Mouse (Mus musculus): ENCODE results near the gene Bcl2l15. TPM values are rescaled to one million over a fixed set of nuclear protein-coding genes. Genes with fewer than 3 reads are reported as not detected.
"Not testable (repeated sequence)": the region's sequence is repeated elsewhere in the genome, so short reads cannot be mapped to it uniquely, and the experiment has no call there.

Bcl2l15 gene
- polyA plus RNA-seq, 1 experiment from 2014 or later, result 0.09 TPM

- Histone ChIP-seq H3K9me3 (no peaks in the 10 kb centered on the region), H3K4me2 (no peak overlapping the region), H3K4me1 (no peaks in the 10 kb centered on the region), H3K9ac (no peak overlapping the region), H3K27me3 (no peaks in the 10 kb centered on the region), H3K36me3 (no peaks in the 10 kb centered on the region), H3K4me3 (no peak overlapping the region), H3K27ac (no peak overlapping the region)
- ATAC-seq (ENCODE audit: borderline replicate concordance, extremely low read depth, low FRiP score, low TSS enrichment), result no peak
- 71% methylated on average over 6 of the region's 6 CpGs for WGBS
These were observed 3.0 kb downstream of the Bcl2l15 start for GRCm38 (mm10) chr3:103835272-103835950.

- 72% methylated on average over 10 of the region's 10 CpGs for WGBS
- H3K4me3 ChIP-seq, result no peak overlapping the region
- no peak for ATAC-seq (ENCODE audit: borderline replicate concordance, extremely low read depth, low FRiP score, low TSS enrichment)
- no peaks in the 10 kb centered on the region for H3K36me3 ChIP-seq
- H3K4me2 ChIP-seq, result no peak overlapping the region
- H3K27me3 ChIP-seq, result no peaks in the 10 kb centered on the region
- H3K9me3 ChIP-seq, result no peaks in the 10 kb centered on the region
- H3K9ac ChIP-seq, result no peak overlapping the region
- no peak overlapping the region for H3K27ac ChIP-seq
- H3K4me1 ChIP-seq, result no peaks in the 10 kb centered on the region
These were observed 3.5 kb downstream of the Bcl2l15 start for GRCm38 (mm10) chr3:103835951-103836310.

GRCm38 (mm10) chr3:103836453-103836852 lies 4.1 kb downstream of the Bcl2l15 start:
- WGBS, result 90% methylated on average over 5 of the region's 5 CpGs
- Histone ChIP-seq H3K9ac (no peak overlapping the region), H3K36me3 (no peaks in the 10 kb centered on the region)

DNA sequence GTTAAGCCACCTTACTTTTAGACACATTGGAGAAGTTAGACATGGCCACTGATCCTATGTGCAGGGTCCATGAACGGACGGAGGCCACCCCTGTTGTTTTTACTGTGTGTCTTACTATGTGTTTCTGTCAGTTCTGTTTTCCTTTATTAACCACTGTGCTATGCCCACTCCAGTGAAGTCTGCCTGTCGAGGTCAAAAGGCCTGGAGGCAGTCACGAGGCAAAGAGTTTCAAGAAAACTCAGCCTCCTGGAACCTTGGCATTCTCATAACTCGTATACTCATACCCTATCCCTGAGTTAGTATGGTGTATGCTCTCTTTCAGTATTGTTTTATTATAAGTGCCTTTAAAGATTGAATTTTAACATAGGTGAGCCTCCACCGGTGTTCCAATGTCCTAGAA lies 7.3 kb downstream of the Bcl2l15 start:
- no peaks in the 10 kb centered on the region for H3K9me3 ChIP-seq
- no peaks in the 10 kb centered on the region for H3K36me3 ChIP-seq
- no peak overlapping the region for H3K4me2 ChIP-seq
- no peak overlapping the region for H3K9ac ChIP-seq
- no peak overlapping the region for H3K4me3 ChIP-seq
- no peak overlapping the region for H3K27ac ChIP-seq
- H3K4me1 ChIP-seq, result no peaks in the 10 kb centered on the region
- no peak for ATAC-seq (ENCODE audit: borderline replicate concordance, extremely low read depth, low FRiP score, low TSS enrichment)
- WGBS, result 86% methylated on average over 6 of the region's 6 CpGs
- no peaks in the 10 kb centered on the region for H3K27me3 ChIP-seq

More at GRCm38 (mm10) chr3:103836453-103836852, 4.1 kb downstream of the Bcl2l15 start:
- H3K27me3 ChIP-seq, result no peaks in the 10 kb centered on the region
- H3K27ac ChIP-seq, result no peak overlapping the region
- no peaks in the 10 kb centered on the region for H3K4me1 ChIP-seq
- no peak for ATAC-seq (ENCODE audit: borderline replicate concordance, extremely low read depth, low FRiP score, low TSS enrichment)
- no peaks in the 10 kb centered on the region for H3K9me3 ChIP-seq
- H3K4me2 ChIP-seq, result no peak overlapping the region
- no peak overlapping the region for H3K4me3 ChIP-seq

DNA sequence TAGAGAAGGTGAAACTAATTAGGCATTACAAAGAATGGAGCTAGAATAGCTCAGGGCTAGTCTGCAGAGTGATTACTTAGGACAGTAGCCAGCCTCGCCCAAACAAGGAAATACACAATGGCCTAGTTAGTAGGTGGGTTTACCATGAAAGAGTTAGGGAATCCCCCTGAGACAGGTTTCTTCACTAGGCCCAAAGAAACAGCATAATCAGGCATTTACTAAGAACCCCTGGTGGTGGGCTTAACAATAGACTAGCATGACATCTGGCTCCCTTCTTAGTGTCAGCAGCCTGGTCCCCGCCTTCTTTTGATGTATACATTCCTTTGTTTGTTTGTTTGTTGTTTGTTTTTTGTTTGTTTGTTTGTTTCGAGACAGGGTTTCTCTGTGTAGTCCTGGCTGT lies 7.8 kb downstream of the Bcl2l15 start:
- H3K9me3 ChIP-seq; H3K9ac ChIP-seq; H3K27me3 ChIP-seq; H3K4me3 ChIP-seq; H3K27ac ChIP-seq; H3K36me3 ChIP-seq; H3K4me2 ChIP-seq; ATAC-seq (ENCODE audit: borderline replicate concordance, extremely low read depth, low FRiP score, low TSS enrichment); H3K4me1 ChIP-seq: not testable (repeated sequence)
- 77% methylated on average over 3 of the region's 3 CpGs for WGBS

- not testable (repeated sequence) for H3K36me3 ChIP-seq; H3K27ac ChIP-seq; H3K9ac ChIP-seq; H3K4me1 ChIP-seq; ATAC-seq (ENCODE audit: borderline replicate concordance, extremely low read depth, low FRiP score, low TSS enrichment); H3K27me3 ChIP-seq; H3K4me2 ChIP-seq; H3K9me3 ChIP-seq; H3K4me3 ChIP-seq
- WGBS, result 90% methylated on average over 7 of the region's 7 CpGs
These were observed 8.5 kb downstream of the Bcl2l15 start for GRCm38 (mm10) chr3:103840946-103841345.

DNA sequence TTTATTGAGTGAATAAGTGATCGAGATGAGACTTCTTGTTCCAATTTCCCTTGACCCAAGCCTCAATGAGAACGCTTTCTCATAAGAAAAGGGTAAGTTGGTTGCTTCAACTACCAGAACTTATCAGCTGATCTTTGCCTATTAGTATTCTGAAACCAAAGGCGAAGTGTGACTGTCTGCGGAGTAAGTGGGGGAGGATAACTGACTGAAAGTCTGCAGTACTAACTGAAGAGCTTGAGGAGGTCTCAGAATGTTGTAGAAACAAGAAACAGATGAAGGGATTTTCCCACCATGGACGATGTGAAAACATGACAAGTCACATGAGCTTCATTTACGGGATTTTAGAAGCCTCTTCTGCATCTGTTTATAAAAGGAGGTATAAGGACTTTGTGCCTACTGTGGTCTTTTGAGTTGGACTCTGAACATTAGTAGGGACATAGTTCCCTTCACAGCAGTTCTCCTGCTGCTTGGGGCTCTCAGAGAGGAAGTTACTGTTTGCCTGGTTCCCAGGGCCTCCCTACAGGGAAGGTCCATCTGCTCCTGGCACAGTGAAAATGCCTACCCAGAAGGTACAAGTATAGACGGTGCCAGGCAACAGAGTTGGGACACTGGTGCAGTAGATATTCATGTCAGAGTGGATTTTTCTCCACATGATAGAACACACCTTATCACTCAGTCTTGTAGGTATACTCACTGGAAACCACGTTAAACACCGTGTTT lies 18.4 kb downstream of the Bcl2l15 start:
- Histone ChIP-seq H3K36me3 (no peaks in the 10 kb centered on the region), H3K4me2 (no peak overlapping the region), H3K9ac (no peak overlapping the region), H3K4me3 (no peak overlapping the region), H3K27me3 (no peaks in the 10 kb centered on the region), H3K9me3 (no peaks in the 10 kb centered on the region), H3K4me1 (no peaks in the 10 kb centered on the region), H3K27ac (no peak overlapping the region)
- no peak for ATAC-seq (ENCODE audit: borderline replicate concordance, extremely low read depth, low FRiP score, low TSS enrichment)
- WGBS, result 68% methylated on average over 9 of the region's 9 CpGs

DNA sequence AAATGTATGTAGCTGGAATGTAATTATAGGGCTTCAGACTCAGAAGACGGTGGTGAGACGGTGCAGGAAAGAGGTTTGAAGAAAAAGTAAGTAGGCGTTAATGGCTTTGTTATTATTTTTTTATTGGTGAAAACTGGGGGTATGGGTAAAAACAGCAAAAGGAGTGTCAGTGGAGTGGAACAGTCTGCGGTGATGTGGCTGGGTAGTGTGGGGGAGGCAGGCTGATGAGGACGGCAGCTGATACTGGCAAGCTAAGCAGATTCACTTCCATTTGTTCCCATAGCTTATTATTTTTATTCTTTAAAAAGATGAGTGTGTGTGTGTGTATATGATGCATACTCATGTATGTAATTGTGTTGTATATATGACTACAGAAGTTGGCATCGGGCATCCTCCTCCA lies 19.1 kb downstream of the Bcl2l15 start:
- 86% methylated on average over 6 of the region's 6 CpGs for WGBS
- Histone ChIP-seq H3K4me2 (no peak overlapping the region), H3K9me3 (no peaks in the 10 kb centered on the region), H3K4me1 (no peaks in the 10 kb centered on the region), H3K27ac (no peak overlapping the region), H3K4me3 (no peak overlapping the region), H3K9ac (no peak overlapping the region), H3K36me3 (no peaks in the 10 kb centered on the region), H3K27me3 (no peaks in the 10 kb centered on the region)
- no peak for ATAC-seq (ENCODE audit: borderline replicate concordance, extremely low read depth, low FRiP score, low TSS enrichment)

DNA sequence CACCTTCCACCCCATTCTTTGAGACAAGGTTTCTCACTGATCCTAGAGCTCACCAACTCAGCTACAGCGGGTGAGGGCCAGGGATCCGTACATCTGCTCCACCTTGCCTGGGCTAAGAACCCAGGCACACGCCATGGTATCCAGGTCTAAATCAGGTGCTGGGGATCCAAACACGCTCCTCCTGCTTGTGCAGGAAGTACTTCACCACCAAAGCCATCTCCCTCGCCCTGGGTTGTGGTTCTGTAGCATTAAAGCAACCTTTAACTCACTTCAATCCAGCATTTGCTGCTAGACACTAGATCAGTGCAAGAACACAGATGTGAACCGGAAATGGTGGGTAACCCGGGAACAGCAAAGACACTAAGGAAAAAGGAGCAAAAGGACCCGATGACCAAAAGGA lies 19.5 kb downstream of the Bcl2l15 start:
- Histone ChIP-seq H3K9ac (no peak overlapping the region), H3K27me3 (no peaks in the 10 kb centered on the region), H3K4me3 (no peak overlapping the region), H3K9me3 (no peaks in the 10 kb centered on the region), H3K36me3 (no peaks in the 10 kb centered on the region), H3K27ac (no peak overlapping the region), H3K4me2 (no peak overlapping the region), H3K4me1 (no peaks in the 10 kb centered on the region)
- WGBS, result 85% methylated on average over 8 of the region's 8 CpGs
- no peak for ATAC-seq (ENCODE audit: borderline replicate concordance, extremely low read depth, low FRiP score, low TSS enrichment)

DNA sequence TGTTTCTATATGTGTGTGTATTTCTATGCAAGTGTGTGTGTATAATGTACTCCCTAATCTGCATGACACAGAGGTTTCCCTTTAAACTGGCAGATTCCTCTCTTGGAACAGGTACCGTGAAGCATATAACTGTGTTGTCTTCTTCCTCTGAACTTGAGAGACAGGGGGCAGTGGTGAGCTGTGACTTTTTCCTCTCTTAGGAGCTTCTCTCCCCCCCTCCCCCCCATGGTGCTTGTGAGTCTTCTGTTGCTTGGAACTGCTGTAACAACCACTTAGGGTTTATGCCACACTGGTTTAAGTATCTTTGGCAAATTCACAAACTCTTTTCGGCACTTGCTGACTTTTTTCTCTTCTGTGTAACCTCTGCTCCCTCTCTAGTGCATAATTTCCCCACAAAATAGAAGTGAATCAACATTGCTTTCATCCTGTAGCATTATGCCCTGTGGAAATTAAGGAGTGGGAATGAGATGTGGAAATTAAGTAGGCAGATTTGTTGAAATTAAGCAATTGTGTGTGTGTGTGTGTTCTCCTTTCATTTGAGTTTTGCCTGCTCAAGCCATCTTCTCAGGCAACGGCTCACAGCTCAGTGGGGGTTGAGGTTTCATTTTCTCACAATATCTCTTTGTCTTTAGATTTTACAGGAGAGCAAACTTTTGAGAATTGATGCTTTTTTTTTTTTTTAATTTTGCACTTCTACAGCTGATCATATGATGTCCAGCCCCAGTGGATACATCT lies 20.3 kb downstream of the Bcl2l15 start:
- Histone ChIP-seq H3K36me3 (no peaks in the 10 kb centered on the region), H3K4me1 (no peaks in the 10 kb centered on the region), H3K27ac (no peak overlapping the region), H3K27me3 (no peaks in the 10 kb centered on the region), H3K4me2 (no peak overlapping the region), H3K4me3 (no peak overlapping the region), H3K9ac (no peak overlapping the region), H3K9me3 (no peaks in the 10 kb centered on the region)
- no peak for ATAC-seq (ENCODE audit: borderline replicate concordance, extremely low read depth, low FRiP score, low TSS enrichment)
- 46% methylated on average over 3 of the region's 3 CpGs for WGBS

DNA sequence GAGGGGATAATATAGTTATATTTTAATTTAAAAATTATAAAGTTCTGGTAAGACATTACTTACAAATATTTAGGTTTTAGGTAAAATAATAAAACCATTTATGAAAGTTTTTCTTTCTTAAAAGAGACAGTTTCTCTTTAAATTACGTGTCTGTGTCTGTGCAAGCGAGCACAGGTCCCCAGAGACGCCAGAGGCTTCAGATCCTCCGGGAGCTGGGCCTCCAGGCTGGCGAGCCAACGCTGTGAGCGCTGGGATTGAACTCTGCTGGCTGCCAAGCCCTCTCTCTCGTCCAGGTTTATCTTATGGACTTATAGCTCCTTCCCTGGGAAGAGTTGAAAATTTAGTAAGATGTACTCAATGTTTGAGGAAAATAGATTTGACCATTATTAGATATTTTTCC lies 21.4 kb downstream of the Bcl2l15 start:
- no peak overlapping the region for H3K27ac ChIP-seq
- no peaks in the 10 kb centered on the region for H3K27me3 ChIP-seq
- H3K9ac ChIP-seq, result no peak overlapping the region
- no peak overlapping the region for H3K4me3 ChIP-seq
- ATAC-seq (ENCODE audit: borderline replicate concordance, extremely low read depth, low FRiP score, low TSS enrichment), result no peak
- H3K4me2 ChIP-seq, result no peak overlapping the region
- WGBS, result 45% methylated on average over 8 of the region's 8 CpGs
- H3K9me3 ChIP-seq, result no peaks in the 10 kb centered on the region
- no peaks in the 10 kb centered on the region for H3K4me1 ChIP-seq
- no peaks in the 10 kb centered on the region for H3K36me3 ChIP-seq

Data from lung, embryonic 15.5 days (tissue).